Mouse (Mus musculus): Measurements from ENCODE around the gene Notch3.
A peak's percentile ranks its signal among the peaks of the same experiment; 100 is the strongest.

Gene Notch3

GRCm38 (mm10) chr17:32169518-32170225 is 3.0 kb upstream of the Notch3 start:
- peak; percentile 39 for DNase-seq (ENCODE audit: extremely low read depth, insufficient read length, low spot score)

GRCm38 (mm10) chr17:32165803-32166595 is 653 bp downstream of the Notch3 start:
- peak; percentile 49 for DNase-seq (ENCODE audit: extremely low read depth, insufficient read length, low spot score)

GRCm38 (mm10) chr17:32165266-32165802 is 1.3 kb downstream of the Notch3 start:
- no peak for DNase-seq (ENCODE audit: extremely low read depth, insufficient read length, low spot score)

- DNase-seq (ENCODE audit: extremely low read depth, insufficient read length, low spot score), result no peak
Observed at GRCm38 (mm10) chr17:32164780-32165179, 1.9 kb downstream of the Notch3 start.

- no peak for DNase-seq (ENCODE audit: extremely low read depth, insufficient read length, low spot score)
Observed at GRCm38 (mm10) chr17:32163910-32164650, 2.6 kb downstream of the Notch3 start.

- no peak for DNase-seq (ENCODE audit: extremely low read depth, insufficient read length, low spot score)
Observed at GRCm38 (mm10) chr17:32162112-32162850, 4.4 kb downstream of the Notch3 start.

GRCm38 (mm10) chr17:32160882-32161281 is 5.8 kb downstream of the Notch3 start:
- DNase-seq (ENCODE audit: extremely low read depth, insufficient read length, low spot score), result no peak

GRCm38 (mm10) chr17:32158841-32159240 is 7.8 kb downstream of the Notch3 start:
- no peak for DNase-seq (ENCODE audit: extremely low read depth, insufficient read length, low spot score)

- DNase-seq (ENCODE audit: extremely low read depth, insufficient read length, low spot score), result no peak
Observed at GRCm38 (mm10) chr17:32146718-32147117, 19.9 kb downstream of the Notch3 start.

- DNase-seq (ENCODE audit: extremely low read depth, insufficient read length, low spot score), result peak; percentile 55
Observed at GRCm38 (mm10) chr17:32142907-32143854, 23.5 kb downstream of the Notch3 start.

- DNase-seq (ENCODE audit: extremely low read depth, insufficient read length, low spot score), result no peak
Observed at GRCm38 (mm10) chr17:32142234-32142633, 24.4 kb downstream of the Notch3 start.

GRCm38 (mm10) chr17:32133375-32133774 is 33.3 kb downstream of the Notch3 start:
- DNase-seq (ENCODE audit: extremely low read depth, insufficient read length, low spot score), result no peak

- no peak for DNase-seq (ENCODE audit: extremely low read depth, insufficient read length, low spot score)
Observed at GRCm38 (mm10) chr17:32132087-32132486, 34.6 kb downstream of the Notch3 start.

- no peak for DNase-seq (ENCODE audit: extremely low read depth, insufficient read length, low spot score)
Observed at GRCm38 (mm10) chr17:32130506-32130905, 36.1 kb downstream of the Notch3 start.

- no peak for DNase-seq (ENCODE audit: extremely low read depth, insufficient read length, low spot score)
Observed at GRCm38 (mm10) chr17:32127195-32127594, 39.5 kb downstream of the Notch3 start.

GRCm38 (mm10) chr17:32125407-32125806 is 41.2 kb downstream of the Notch3 start:
- no peak for DNase-seq (ENCODE audit: extremely low read depth, insufficient read length, low spot score)

- DNase-seq (ENCODE audit: extremely low read depth, insufficient read length, low spot score), result no peak
Observed at GRCm38 (mm10) chr17:32123545-32123944, 43.1 kb downstream of the Notch3 start.

- no peak for DNase-seq (ENCODE audit: extremely low read depth, insufficient read length, low spot score)
Observed at GRCm38 (mm10) chr17:32122587-32122970, 44.1 kb downstream of the Notch3 start.

GRCm38 (mm10) chr17:32121833-32122586 is 44.6 kb downstream of the Notch3 start:
- no peak for DNase-seq (ENCODE audit: extremely low read depth, insufficient read length, low spot score)
